Mouse (Mus musculus): ENCODE measurements at regions not wholly inside any gene's neighbourhood (a gene's known extent, or its start where the extent isn't known, plus 50 kb on each side); places are given as distances from the start of the nearest gene placed in this dataset.

GRCm38 (mm10) chr19:27022917-27023316 lies 137.2 kb downstream of the Gm815 start:
- no peak for DNase-seq (ENCODE audit: low read depth, low spot score)

- DNase-seq (ENCODE audit: low read depth, low spot score): no peak
Observed at GRCm38 (mm10) chr19:27028834-27029233, 143.2 kb downstream of the Gm815 start.

- no peak for DNase-seq (ENCODE audit: low read depth, low spot score)
Observed at GRCm38 (mm10) chr19:27031030-27031700, 145.5 kb downstream of the Gm815 start.

GRCm38 (mm10) chr19:27032621-27033020 lies 146.9 kb downstream of the Gm815 start:
- no peak for DNase-seq (ENCODE audit: low read depth, low spot score)

- DNase-seq (ENCODE audit: low read depth, low spot score): no peak
Observed at GRCm38 (mm10) chr19:27038298-27038697, 152.6 kb downstream of the Gm815 start.

GRCm38 (mm10) chr19:27040321-27041025 lies 154.8 kb downstream of the Gm815 start:
- DNase-seq (ENCODE audit: low read depth, low spot score): no peak

GRCm38 (mm10) chr19:27066449-27067181 lies 149.7 kb upstream of the Vldlr start:
- DNase-seq (ENCODE audit: low read depth, low spot score): no peak

- peak; percentile 23 for DNase-seq (ENCODE audit: low read depth, low spot score)
Observed at GRCm38 (mm10) chr19:27073281-27073680, 143.0 kb upstream of the Vldlr start.

GRCm38 (mm10) chr19:27075019-27075418 lies 141.3 kb upstream of the Vldlr start:
- no peak for DNase-seq (ENCODE audit: low read depth, low spot score)

GRCm38 (mm10) chr19:27076920-27077512 lies 139.3 kb upstream of the Vldlr start:
- no peak for DNase-seq (ENCODE audit: low read depth, low spot score)

GRCm38 (mm10) chr19:27087344-27087743 lies 128.9 kb upstream of the Vldlr start:
- DNase-seq (ENCODE audit: low read depth, low spot score): no peak

- no peak for DNase-seq (ENCODE audit: low read depth, low spot score)
Observed at GRCm38 (mm10) chr19:27087833-27088232, 128.5 kb upstream of the Vldlr start.

GRCm38 (mm10) chr19:27089099-27089498 lies 127.2 kb upstream of the Vldlr start:
- no peak for DNase-seq (ENCODE audit: low read depth, low spot score)

GRCm38 (mm10) chr19:27091603-27092002 lies 124.7 kb upstream of the Vldlr start:
- no peak for DNase-seq (ENCODE audit: low read depth, low spot score)

GRCm38 (mm10) chr19:27094777-27095478 lies 121.4 kb upstream of the Vldlr start:
- DNase-seq (ENCODE audit: low read depth, low spot score): no peak

GRCm38 (mm10) chr19:27099921-27100320 lies 116.4 kb upstream of the Vldlr start:
- DNase-seq (ENCODE audit: low read depth, low spot score): no peak

- DNase-seq (ENCODE audit: low read depth, low spot score): no peak
Observed at GRCm38 (mm10) chr19:27110437-27110836, 105.8 kb upstream of the Vldlr start.

- DNase-seq (ENCODE audit: low read depth, low spot score): no peak
Observed at GRCm38 (mm10) chr19:27120876-27121275, 95.4 kb upstream of the Vldlr start.

- no peak for DNase-seq (ENCODE audit: low read depth, low spot score)
Observed at GRCm38 (mm10) chr19:27122348-27122747, 93.9 kb upstream of the Vldlr start.

GRCm38 (mm10) chr19:27123334-27123733 lies 93.0 kb upstream of the Vldlr start:
- no peak for DNase-seq (ENCODE audit: low read depth, low spot score)

- DNase-seq (ENCODE audit: low read depth, low spot score): peak; percentile 74
Observed at GRCm38 (mm10) chr19:27123806-27124469, 92.3 kb upstream of the Vldlr start.

Measured in ZHBTc4 (cell line).